Mouse (Mus musculus) embryonic fibroblast, embryonic 13.5 days (primary cell): ENCODE results near the gene Diaph2. TPM values are rescaled to one million over a fixed set of nuclear protein-coding genes. Genes with fewer than 3 reads are reported as not detected.
"Not testable (repeated sequence)": the region's sequence is repeated elsewhere in the genome, so short reads cannot be mapped to it uniquely, and the experiment has no call there.

Source experiments
- H3K27ac ChIP-seq: 2 replicates; pipeline ENCODE4 v1.5.1; 2012; ENCODE audit warnings: low read length, control low read depth, inconsistent platforms; ENCODE audit not compliant: insufficient read depth
- H3K4me1 ChIP-seq: 2 replicates; pipeline ENCODE4 v1.6.1; 2011; ENCODE audit warnings: low read length; ENCODE audit not compliant: control insufficient read depth, insufficient read depth
- H3K4me3 ChIP-seq: 2 replicates; pipeline ENCODE4 v1.5.1; 2011; ENCODE audit warnings: mild to moderate bottlenecking, control low read depth, low read length; ENCODE audit not compliant: insufficient read depth
- CTCF ChIP-seq: IDR thresholded peaks from 2 replicates; pipeline ENCODE4 v1.5.1; 2011; ENCODE audit warnings: mild to moderate bottlenecking, control low read depth, low read length, moderate library complexity, borderline replicate concordance; ENCODE audit not compliant: insufficient read depth
- POLR2A ChIP-seq: IDR thresholded peaks from 2 replicates; pipeline ENCODE4 v1.6.1; 2011; ENCODE audit warnings: low read depth, mild to moderate bottlenecking, control low read depth, low read length, moderate library complexity
- polyA plus RNA-seq: library from polyadenylated mRNA; stranded (reverse); fragments of >200 nt; gene quantifications from 2 replicates; pipeline ENCODE4 v1.2.4, GENCODE M21; 2011; ENCODE audit warnings: low read depth; ENCODE audit not compliant: missing spikeins, insufficient read length

Diaph2 gene
- polyA plus RNA-seq, 1 experiment, result 17.7 TPM

- H3K4me3 ChIP-seq, result peak overlapping the region; percentile 86
- TF ChIP-seq CTCF (no peak), POLR2A (no peak)
- H3K4me1 ChIP-seq, result no peaks in the 10 kb centered on the region
- peak overlapping the region; percentile 35 for H3K27ac ChIP-seq
These were observed 1.1 kb downstream of the Diaph2 start for GRCm38 (mm10) chrX:129750606-129751005.

GRCm38 (mm10) chrX:129756606-129757005, 7.1 kb downstream of the Diaph2 start:
- Histone ChIP-seq H3K4me1 (no peaks in the 10 kb centered on the region), H3K4me3 (no peak overlapping the region), H3K27ac (no peak overlapping the region)
- no peak for TF ChIP-seq POLR2A
- TF ChIP-seq CTCF, result no peak

DNA sequence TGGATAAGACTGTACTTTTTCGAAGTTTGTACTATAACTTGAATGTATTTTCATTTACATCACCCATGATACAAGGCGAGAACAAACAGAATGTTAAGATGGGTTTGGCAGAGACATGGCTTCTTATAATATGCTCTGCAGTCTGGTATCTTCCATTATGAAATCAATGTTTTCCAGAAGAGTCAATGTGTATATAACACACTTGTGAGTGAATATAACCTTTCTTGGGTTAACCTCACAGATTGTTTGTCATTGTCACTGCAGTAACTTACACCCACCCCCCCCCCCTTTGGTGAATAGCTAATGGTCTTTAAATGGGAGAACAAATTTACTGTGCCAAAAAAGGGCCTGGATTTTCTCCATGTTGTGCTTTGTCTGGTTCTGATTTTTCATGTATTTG, 13.1 kb downstream of the Diaph2 start:
- Histone ChIP-seq H3K27ac (no peak overlapping the region), H3K4me3 (no peak overlapping the region), H3K4me1 (no peaks in the 10 kb centered on the region; the same call in 1 of the 2 replicates)
- TF ChIP-seq POLR2A (no peak), CTCF (no peak)

GRCm38 (mm10) chrX:129765378-129765777, 15.8 kb downstream of the Diaph2 start:
- H3K4me1 ChIP-seq, result no peaks in the 10 kb centered on the region; the same call in 1 of the 2 replicates
- no peak overlapping the region for H3K4me3 ChIP-seq
- H3K27ac ChIP-seq, result no peak overlapping the region
- no peak for TF ChIP-seq POLR2A
- no peak for TF ChIP-seq CTCF

- no peak overlapping the region for H3K27ac ChIP-seq
- no peaks in the 10 kb centered on the region; the same call in 1 of the 2 replicates for H3K4me1 ChIP-seq
- TF ChIP-seq CTCF (no peak), POLR2A (no peak)
- no peak overlapping the region for H3K4me3 ChIP-seq
These were observed 17.3 kb downstream of the Diaph2 start for GRCm38 (mm10) chrX:129766811-129767210.

DNA sequence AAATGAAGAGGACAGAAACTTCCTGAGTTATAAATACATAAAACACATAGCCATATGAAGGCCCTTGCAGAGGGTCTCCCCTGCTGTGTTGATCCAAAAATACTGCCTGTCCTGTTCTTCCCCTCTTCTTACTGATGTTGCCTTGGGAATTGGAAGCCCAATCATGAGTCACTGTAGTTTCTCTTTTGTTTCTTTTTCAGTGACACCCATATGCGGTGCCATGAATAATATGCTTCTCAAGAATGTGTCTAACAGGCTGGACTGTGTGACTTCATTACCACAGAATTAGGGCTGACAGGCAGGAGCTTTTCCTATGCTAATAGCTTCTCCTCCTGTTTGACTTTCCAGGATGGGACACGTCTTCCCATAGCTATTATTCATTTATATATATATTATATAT, 21.1 kb downstream of the Diaph2 start:
- H3K27ac ChIP-seq, result peak overlapping the region; percentile 5; the same call in 1 of the 2 replicates
- no peaks in the 10 kb centered on the region for H3K4me1 ChIP-seq
- no peak overlapping the region for H3K4me3 ChIP-seq
- no peak for TF ChIP-seq CTCF

GRCm38 (mm10) chrX:129773556-129774255, 24.2 kb downstream of the Diaph2 start:
- no peak overlapping the region for H3K27ac ChIP-seq
- no peaks in the 10 kb centered on the region for H3K4me1 ChIP-seq
- H3K4me3 ChIP-seq, result no peak overlapping the region
- TF ChIP-seq POLR2A (no peak), CTCF (no peak)

DNA sequence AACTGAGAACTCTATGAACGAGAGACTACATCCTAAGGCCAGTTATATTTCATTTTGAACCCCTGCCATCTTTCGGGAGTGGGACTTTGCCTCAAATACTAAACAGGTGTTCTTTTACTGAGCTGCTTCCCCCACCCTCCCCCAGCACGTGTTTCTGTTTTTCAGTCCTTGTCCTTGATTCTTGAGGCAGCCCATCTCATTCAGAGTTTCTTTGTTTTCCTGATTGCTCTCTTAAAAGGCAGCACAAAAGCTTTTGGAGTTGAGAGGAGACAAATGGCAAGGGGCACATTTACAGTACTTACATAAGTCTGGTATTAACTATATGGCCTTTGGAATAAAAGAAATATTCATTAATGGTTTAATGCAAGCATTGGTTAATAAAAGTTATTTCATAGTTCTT, 24.9 kb downstream of the Diaph2 start:
- H3K4me1 ChIP-seq, result no peaks in the 10 kb centered on the region
- H3K27ac ChIP-seq, result no peak overlapping the region
- TF ChIP-seq CTCF, result no peak
- no peak for TF ChIP-seq POLR2A
- no peak overlapping the region for H3K4me3 ChIP-seq

DNA sequence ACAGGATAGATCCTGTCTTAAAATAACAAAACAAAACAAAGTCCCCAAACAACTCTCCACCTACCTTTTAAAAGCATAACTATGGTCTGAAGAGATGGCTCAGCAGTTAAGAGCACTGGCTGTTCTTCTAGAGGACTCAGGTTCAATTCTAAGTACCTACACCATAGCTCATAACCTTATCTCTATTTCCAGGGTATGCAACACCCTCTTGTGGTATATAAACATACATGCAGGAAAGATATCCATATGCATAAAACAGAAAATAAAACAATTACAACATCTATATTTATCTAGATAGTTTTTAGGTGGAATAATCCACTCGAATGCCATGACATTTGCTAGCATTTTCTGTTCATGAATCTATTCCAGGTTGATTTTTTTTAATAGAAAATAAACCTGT, 27.2 kb downstream of the Diaph2 start:
- Histone ChIP-seq H3K4me1 (no peaks in the 10 kb centered on the region), H3K4me3 (no peak overlapping the region), H3K27ac (no peak overlapping the region)
- TF ChIP-seq CTCF (no peak), POLR2A (no peak)

DNA sequence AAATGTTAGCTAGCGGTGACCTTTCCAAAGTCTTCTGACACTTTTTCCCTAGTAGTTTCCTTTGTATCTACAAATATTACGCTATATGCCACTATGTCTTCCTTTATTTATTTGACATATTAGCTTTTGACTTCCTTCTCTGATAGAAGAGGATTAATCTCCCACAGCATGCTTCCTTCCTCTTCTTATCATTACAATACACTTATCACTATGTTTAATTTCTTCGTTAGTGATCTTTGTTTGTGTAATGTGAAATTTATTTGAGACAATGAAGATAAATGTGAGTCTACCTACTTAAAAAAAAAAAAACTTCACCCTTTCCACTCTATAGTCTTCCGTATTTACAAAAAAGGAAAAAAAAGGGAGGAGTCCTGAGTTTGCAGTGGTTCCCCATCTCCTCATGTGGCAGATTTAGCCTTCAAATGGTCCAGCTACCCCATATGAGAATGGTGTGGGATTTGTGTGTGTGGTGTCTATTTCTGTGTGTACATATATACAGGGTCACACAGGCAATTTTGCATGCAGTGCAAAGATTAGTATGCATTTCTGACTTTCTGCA, 27.9 kb downstream of the Diaph2 start:
- Histone ChIP-seq H3K4me3 (no peak overlapping the region), H3K27ac (no peak overlapping the region), H3K4me1 (no peaks in the 10 kb centered on the region)
- TF ChIP-seq POLR2A (no peak), CTCF (no peak)

DNA sequence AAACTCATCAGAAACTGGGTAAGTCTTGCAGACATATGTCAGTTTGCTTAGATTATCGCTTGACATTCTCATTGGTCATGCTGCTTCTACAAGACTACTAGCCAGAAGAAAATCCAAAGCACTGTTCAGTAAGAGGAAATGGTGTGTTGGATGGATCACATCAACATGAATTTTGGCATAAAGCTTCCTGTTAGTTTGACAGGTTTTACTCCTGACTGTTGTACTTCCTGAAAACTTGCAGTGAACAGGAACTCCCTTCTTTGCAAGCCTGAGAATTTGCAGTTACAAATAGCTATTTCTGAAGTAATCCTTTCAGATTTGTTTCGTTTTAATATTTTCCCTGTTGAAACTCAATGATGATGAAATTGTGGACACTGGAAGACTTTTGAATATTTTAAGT, 32.3 kb downstream of the Diaph2 start:
- H3K27ac ChIP-seq, result no peak overlapping the region
- TF ChIP-seq CTCF (no peak), POLR2A (no peak)
- no peaks in the 10 kb centered on the region for H3K4me1 ChIP-seq

DNA sequence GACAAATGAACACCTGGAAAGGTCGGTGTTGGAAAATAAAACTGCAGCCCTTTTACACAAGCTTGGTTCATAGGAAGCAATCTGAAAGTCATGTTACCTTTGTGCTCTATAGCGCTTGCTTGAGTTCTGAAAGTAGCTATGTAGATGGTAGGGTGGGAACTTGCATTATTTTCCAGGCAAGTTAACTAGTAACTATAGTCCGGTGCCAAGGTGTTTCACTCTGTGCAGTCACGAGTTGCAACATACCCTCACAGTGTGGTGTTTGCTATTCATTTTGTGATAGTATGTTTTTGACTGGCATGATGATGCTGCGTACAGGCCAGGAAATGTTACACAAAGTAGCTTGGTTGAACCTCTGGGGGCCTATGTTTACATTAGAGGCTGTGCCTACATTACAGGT, 34.5 kb downstream of the Diaph2 start:
- H3K4me3 ChIP-seq, result no peak overlapping the region
- H3K4me1 ChIP-seq, result no peaks in the 10 kb centered on the region
- no peak overlapping the region for H3K27ac ChIP-seq
- TF ChIP-seq CTCF (no peak), POLR2A (no peak)

More for the DNA sequence above, 32.3 kb downstream of the Diaph2 start:
- no peak overlapping the region for H3K4me3 ChIP-seq

- H3K4me1 ChIP-seq, H3K27ac ChIP-seq, H3K4me3 ChIP-seq: not testable (repeated sequence)
These were observed 50.4 kb downstream of the Diaph2 start for GRCm38 (mm10) chrX:129799920-129800319.
